Mouse (Mus musculus) CD4-positive naive resting alpha-beta T cell, adult 57 days (primary cell): ENCODE results near the gene Hhipl1. TPM values are rescaled to one million over a fixed set of nuclear protein-coding genes. Genes with fewer than 3 reads are reported as not detected.

Source experiments
- total RNA-seq: library from RNA; stranded (reverse); gene quantifications from one replicate; pipeline ENCODE4 v1.2.4, GENCODE M21; 2023

Hhipl1 gene
- not detected for total RNA-seq

DNA sequence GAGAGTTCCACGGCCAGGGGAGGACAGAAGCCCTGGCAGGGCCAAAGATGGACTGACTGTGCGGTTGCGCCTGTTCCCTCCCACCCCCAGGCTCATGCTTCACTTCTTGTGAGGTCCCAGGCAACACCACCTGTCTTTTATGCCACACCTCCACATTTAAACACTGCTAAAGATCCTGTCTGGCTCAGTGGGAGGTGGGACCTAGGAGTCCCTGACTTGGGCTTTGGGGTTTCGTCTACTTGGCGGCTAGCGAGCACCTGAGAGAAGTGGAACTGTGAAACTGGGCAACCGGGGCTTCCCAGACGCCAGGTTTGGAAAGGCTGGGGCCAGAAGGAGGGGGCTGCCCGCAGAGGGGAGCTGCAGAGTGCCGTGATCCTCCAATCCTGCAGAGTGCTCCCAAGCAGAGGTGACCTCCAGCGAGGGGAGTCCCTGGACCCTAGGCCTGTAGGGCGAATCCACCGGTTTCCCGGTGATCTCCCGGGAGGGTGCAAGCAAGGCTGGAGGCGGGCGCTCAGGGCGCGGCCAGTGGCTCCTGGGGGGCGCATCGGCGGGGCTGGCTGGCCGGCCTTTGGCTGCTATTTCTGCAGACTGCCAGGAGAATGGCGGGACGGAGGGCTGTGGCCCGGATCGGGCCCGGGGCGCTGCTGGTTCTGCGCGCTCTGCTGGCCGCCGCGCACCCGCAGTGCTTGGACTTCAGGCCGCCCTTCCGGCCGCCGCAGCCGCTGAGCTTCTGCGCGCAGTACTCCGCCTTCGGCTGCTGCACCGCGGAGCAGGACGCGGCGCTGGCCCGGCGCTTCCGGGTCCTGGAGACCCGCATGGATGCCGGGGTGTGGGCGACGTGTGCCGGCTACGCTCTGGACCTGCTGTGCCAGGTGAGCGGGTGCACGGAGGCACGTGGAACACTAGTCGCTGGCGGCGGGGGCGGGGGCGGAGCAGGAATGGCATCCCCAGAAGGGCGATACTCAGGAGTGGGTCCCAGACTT lies at the start of gene Hhipl1:
TSS of gene Hhipl1 (plus strand) at position 459 of the 983 bp plus-strand sequence.

DNA sequence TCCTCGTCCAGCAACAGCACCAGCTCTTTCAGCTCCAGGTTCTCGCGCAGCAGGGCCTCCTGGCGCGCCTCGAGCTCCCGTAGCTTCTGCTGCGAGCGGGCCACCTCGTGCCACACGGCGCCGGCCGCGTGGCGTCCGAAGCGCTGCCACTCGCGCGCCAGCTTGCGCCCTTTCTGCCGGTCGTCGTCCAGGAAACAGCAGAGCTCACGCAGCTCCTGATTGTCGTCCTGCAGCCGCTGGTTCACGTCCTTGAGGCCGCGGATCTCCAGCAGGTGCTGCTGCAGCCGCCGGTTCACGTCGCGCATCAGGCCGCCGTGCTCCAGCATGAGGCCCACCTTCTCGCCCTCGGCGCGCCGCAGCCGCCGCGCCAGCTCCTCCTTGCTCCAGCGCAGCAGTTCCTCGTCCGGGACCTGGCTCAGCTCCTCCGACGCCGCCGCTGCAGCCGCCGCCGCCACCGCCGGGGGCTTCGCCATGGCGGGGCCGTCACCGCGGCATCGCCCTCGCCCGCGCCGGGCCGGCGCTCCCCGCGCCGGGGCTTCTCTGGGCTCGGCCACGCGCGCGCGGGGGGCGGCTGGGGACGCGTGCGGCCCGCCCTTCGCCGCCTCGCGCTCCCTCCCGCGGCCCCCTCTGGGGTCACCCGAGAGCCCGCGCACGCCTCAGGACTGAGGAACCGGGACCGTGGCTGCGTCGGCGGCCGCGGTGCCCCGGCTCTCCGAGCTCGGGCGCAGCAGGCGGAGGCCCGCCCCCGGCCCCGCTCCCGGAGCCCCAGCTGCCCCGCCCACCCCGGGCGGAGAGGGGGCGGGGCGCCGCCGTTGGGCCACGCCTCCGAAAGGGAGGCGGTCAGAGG lies 31.2 kb upstream of the Hhipl1 start, which contains the start of gene Ccdc85c:
TSS of gene Ccdc85c (minus strand) at position 765 of the 847 bp plus-strand sequence.

DNA sequence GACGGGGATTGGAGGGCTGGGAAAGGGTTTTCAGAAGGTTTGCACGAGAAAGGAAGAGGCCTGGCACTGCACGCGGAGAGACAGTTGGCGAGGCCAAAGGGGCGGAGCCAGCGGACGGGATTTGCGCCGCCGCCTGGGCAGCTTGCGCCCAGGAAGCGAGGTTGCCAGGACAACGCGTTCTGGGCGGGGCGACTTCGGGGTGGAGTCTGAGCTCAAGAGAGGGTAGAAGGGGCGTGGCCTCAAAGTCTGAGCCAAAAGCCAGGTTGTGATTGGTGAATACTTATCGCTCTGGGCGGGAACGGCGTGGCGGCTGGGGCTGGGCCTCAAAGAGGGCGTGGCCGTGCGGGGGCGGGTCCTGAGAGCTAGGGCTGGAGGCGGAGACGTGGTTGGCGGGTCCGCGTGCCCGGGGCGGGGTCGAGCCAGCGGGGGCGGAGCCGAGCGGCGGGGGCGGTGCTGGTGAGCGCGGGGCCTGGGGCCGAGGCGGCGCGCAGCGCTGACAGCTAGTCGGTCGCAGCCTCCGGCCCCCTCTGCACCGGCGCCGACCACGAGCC lies 27.9 kb downstream of the Hhipl1 start, which contains the start of gene Cyp46a1:
TSS of gene Cyp46a1 (plus strand) at position 487 of the 551 bp plus-strand sequence.

DNA sequence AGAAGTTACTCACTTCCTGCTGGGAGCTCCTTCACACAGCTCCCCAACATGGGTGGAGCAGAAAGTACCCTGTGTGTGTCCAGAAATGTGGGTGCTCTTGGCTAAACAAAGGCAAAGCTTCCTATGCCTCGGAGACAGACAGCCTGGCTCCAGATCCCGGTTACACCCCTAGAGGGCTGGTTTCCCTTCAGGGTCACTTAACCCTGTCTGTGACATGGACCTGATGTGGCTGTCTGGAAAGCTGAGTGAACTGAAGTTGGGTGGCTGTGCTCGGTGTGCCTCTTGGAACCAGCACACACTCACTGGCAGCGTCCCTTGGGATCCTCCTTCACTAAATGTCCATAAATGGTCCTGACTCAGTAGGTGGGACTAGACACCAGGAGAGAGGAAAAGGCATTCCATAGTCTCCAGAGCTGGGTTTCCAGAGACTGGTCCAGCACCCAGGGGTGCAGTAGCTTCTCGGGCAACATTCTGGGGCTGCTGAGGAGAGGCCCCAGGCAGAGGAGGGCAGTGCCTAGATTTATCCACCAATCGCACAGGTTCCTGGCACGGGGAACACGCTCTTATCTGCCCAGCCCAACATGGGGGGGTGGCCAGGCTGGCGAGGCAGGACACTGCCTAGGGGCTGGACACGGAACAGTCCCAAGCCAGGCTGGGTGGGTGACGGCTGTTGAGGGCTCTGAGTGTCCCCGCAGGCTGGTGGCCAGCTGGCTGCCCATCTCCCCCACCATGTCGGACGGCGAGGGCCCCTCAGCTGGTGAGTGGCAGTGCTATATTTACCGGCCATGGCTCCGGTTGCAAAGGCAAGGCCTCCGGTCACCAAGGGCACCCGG lies 64.7 kb downstream of the Hhipl1 start, which contains the start of gene Eml1:
TSS of gene Eml1 (plus strand) at position 362 of the 833 bp plus-strand sequence.

Other genes with a start within 250 kb of the Hhipl1 start
- 89.7 TPM for gene Setd3, start 127.0 kb upstream of the Hhipl1 start, total RNA-seq
- gene Ccnk, start 126.7 kb upstream of the Hhipl1 start, total RNA-seq = 86.5 TPM
- gene Ccdc85c, start 30.8 kb upstream of the Hhipl1 start, total RNA-seq = 2.2 TPM
- gene Cyp46a1, start 28.1 kb downstream of the Hhipl1 start, total RNA-seq = 0.59 TPM
- 0.74 TPM for gene Eml1, start 64.7 kb downstream of the Hhipl1 start, total RNA-seq
- 909 TPM for gene Evl, start 248.4 kb downstream of the Hhipl1 start, total RNA-seq